Mouse (Mus musculus): ENCODE measurements around the gene Clcn3.

GRCm38 (mm10) chr8:60964518-60964917, 18.6 kb downstream of the Clcn3 start:
- TF ChIP-seq POLR2A (IDR thresholded peaks at IDR 0.05; ENCODE audit: low read depth, low read length) (no peak), CTCF (conservative IDR thresholded peaks at IDR 0.05; ENCODE audit: insufficient read depth, insufficient read length, low read depth, low read length) (no peak)
